In genomic region chr17:50293241-50293731, GRCm38 (mm10) we compare ENCODE assay signal across 9 mouse cellular contexts. TPM values are rescaled to one million over a fixed set of nuclear protein-coding genes. Genes with fewer than 3 reads are reported as not detected.
A peak's percentile ranks its signal among the peaks of the same experiment; 100 is the strongest.
DNase-seq lines count a peak whose midpoint lies in the region; ATAC-seq and TF ChIP-seq lines count a peak whose summit lies in the region.
"Had no signal": no experiment of that assay in that cellular context is flagged by ENCODE, and none has a peak within 500 bp of the region (broad histone marks: within the 10 kb centered on the region; RNA-seq: fewer than 3 reads in every experiment).

Gene Dazl (minus strand): TSS chr17:50293636.

- H3K4me3 ChIP-seq in heart, adult 2 months: peak within 1 kb of the TSS; percentile 61
- peak within 1 kb of the TSS; percentile 46 for H3K4me3 ChIP-seq in intestine, postnatal 0 days (ENCODE audit: low read depth, low read length)
- H3K4me3 ChIP-seq in olfactory bulb, adult 2 months (ENCODE audit: insufficient read depth, low read depth, low read length): peak within 1 kb of the TSS; percentile 59

- no peaks in the 10 kb centered on the region for H3K79me2 ChIP-seq in heart, adult 2 months (replicated peaks; ENCODE audit: control insufficient read depth, insufficient read depth, low read length)

- H3K4me1 ChIP-seq in heart, adult 2 months (ENCODE audit: control insufficient read depth, insufficient read depth, low read length): no peaks in the 10 kb centered on the region
- H3K4me1 ChIP-seq in intestine, postnatal 0 days (replicated peaks; ENCODE audit: control insufficient read depth, insufficient read depth, low read length): no peaks in the 10 kb centered on the region
- peaks cover 3% of the 10 kb centered on the region; the same call in 1 of the 2 replicates for H3K4me1 ChIP-seq in olfactory bulb, adult 2 months (ENCODE audit: control insufficient read depth, insufficient read depth, low read length)

- H3K36me3 ChIP-seq in heart, adult 2 months (ENCODE audit: control insufficient read depth, insufficient read depth, low read length): no peaks in the 10 kb centered on the region
- no peaks in the 10 kb centered on the region for H3K36me3 ChIP-seq in intestine, postnatal 0 days (ENCODE audit: control insufficient read depth, insufficient read depth)

- H3K9ac ChIP-seq in heart, adult 2 months (ENCODE audit: low read depth, low read length): peak within 1 kb of the TSS; percentile 74
- H3K9ac ChIP-seq in intestine, postnatal 0 days (ENCODE audit: low read depth, low read length): peak within 1 kb of the TSS; percentile 47

- peaks cover 3% of the 10 kb centered on the region; the same call in 1 of the 2 replicates for H3K9me3 ChIP-seq in intestine, postnatal 0 days (ENCODE audit: control insufficient read depth)

- no peak for TF ChIP-seq CTCF in heart, adult 2 months (IDR thresholded peaks at IDR 0.05)
- no peak for TF ChIP-seq CTCF in intestine, postnatal 0 days (IDR thresholded peaks at IDR 0.05; ENCODE audit: low read depth)
- no peak for TF ChIP-seq CTCF in olfactory bulb, adult 2 months (IDR thresholded peaks at IDR 0.05; ENCODE audit: insufficient read depth, low read depth, low read length)

- H3K27ac ChIP-seq in heart, adult 2 months: peak within 1 kb of the TSS; percentile 51
- peak within 1 kb of the TSS; percentile 55; the same call in 1 of the 2 replicates for H3K27ac ChIP-seq in intestine, postnatal 0 days (ENCODE audit: low read depth, low read length)
- no peak within 1 kb of the TSS for H3K27ac ChIP-seq in olfactory bulb, adult 2 months (ENCODE audit: insufficient read depth, low read depth, low read length)

- no peak for TF ChIP-seq POLR2A in heart, adult 2 months (IDR thresholded peaks at IDR 0.05; ENCODE audit: insufficient read depth, low read depth, low read length)
- no peak for TF ChIP-seq POLR2A in olfactory bulb, adult 2 months (IDR thresholded peaks at IDR 0.05; ENCODE audit: insufficient read depth, low read depth, low read length)

- no peak for TF ChIP-seq EP300 in heart, adult 2 months (IDR thresholded peaks at IDR 0.05; ENCODE audit: insufficient read depth, low read depth, low read length)

- no peak for ATAC-seq in intestine, postnatal 0 days
- ATAC-seq: Patski had no signal

- H3K4me2 ChIP-seq in intestine, postnatal 0 days (replicated peaks; ENCODE audit: low read depth): peak within 1 kb of the TSS; percentile 72

- WGBS in heart, adult 2 months: 94% methylated on average over 43 of the region's 43 CpGs
- 94% methylated on average over 43 of the region's 43 CpGs for WGBS in intestine, postnatal 0 days
- WGBS in olfactory bulb, adult 2 months: 94% methylated on average over 43 of the region's 43 CpGs

- no peaks in the 10 kb centered on the region for H3K27me3 ChIP-seq in heart, adult 2 months (ENCODE audit: control insufficient read depth, insufficient read depth, low read length)
- H3K27me3 ChIP-seq in intestine, postnatal 0 days (replicated peaks; ENCODE audit: control insufficient read depth, insufficient read depth, low read length): no peaks in the 10 kb centered on the region

- intact Hi-C loops in heart, adult 2 months (cut with DNase I): loop anchor here (5.0 kb wide), 3 partner anchors 39 to 341 kb away; no protein-coding TSS in a partner anchor
- intact Hi-C loops in heart, postnatal 10 days (cut with DNase I): loop anchor here (5.0 kb wide), 4 partner anchors 214 to 679 kb away; partner anchors contain the start of gene Plcl2

- peak; percentile 6 to 20 for DNase-seq in heart, adult 2 months
- no peak for DNase-seq in heart, postnatal 10 days
- peak; percentile 14 to 18 for DNase-seq in thymus, adult 18-20 months
- no peak for DNase-seq in thymus, postnatal 0 days (ENCODE audit: low spot score)
- no peak for DNase-seq in right cerebral cortex, postnatal 25 days
- no peak for DNase-seq in adrenal gland, adult 8-10 months

RNA-seq across cellular contexts. Expression of gene Dazl, which starts in this region (rescaled TPM):
- under 1 TPM; 0.08 to 0.18 TPM for total RNA-seq in heart, adult 2 months (2021)
- polyA plus RNA-seq in heart, adult 2 months (2012; rRNA removed): 0.06 and 0.23 TPM in 2 replicates
- under 1 TPM; 0.10 to 0.22 TPM for total RNA-seq in heart, postnatal 10 days (2021)
- polyA plus RNA-seq in thymus, postnatal 0 days (2015; fragmentation: Nextera tagmentation; extraction: Ambion mirVana): 0.75 and 0.79 TPM in 2 replicates
- 0.13 and 0.25 TPM in 2 replicates for polyA plus RNA-seq in intestine, postnatal 0 days (2015; fragmentation: Nextera tagmentation; extraction: Ambion mirVana)
- not detected in 2 replicates for polyA plus RNA-seq in olfactory bulb, adult 2 months (2012; ENCODE audit: insufficient read depth, insufficient read length, low replicate concordance, missing spikeins)
- under 1 TPM; 0.14 to 0.27 (median 0.25) TPM for total RNA-seq in adrenal gland, adult 8-10 months (2022)
- polyA plus RNA-seq: Patski had no signal

Comparison
In these comparisons a context has a peak if more than half of its experiments do, and no peak if none do; other contexts are left out.
1. DNase-seq: peak in thymus, adult 18-20 months (2 of 2); none in heart, postnatal 10 days (0 of 2), thymus, postnatal 0 days (single experiment), right cerebral cortex, postnatal 25 days (single experiment) and adrenal gland, adult 8-10 months (single experiment).
2. Peak in DNase-seq, H3K4me3 ChIP-seq, H3K27ac ChIP-seq and H3K9ac ChIP-seq in heart, adult 2 months; RNA of the gene not detected or under 1 TPM.
3. Peak in every context shown above with its lines, with median percentiles within 50 percentile points of each other: H3K4me3 ChIP-seq.